Mouse (Mus musculus): ENCODE data around the gene Srsf9.
"Not testable (repeated sequence)": the region's sequence is repeated elsewhere in the genome, so short reads cannot be mapped to it uniquely, and the experiment has no call there.

The Srsf9 gene

GRCm38 (mm10) chr5:115373441-115374203, 46.6 kb downstream of the Srsf9 start:
- DNase-seq (ENCODE audit: low spot score), result no peak

- DNase-seq (ENCODE audit: low spot score), result no peak
Observed at GRCm38 (mm10) chr5:115374204-115374820, 47.3 kb downstream of the Srsf9 start.

GRCm38 (mm10) chr5:115375436-115375835, 48.5 kb downstream of the Srsf9 start:
- DNase-seq (ENCODE audit: low spot score), result no peak

GRCm38 (mm10) chr5:115378882-115379281, 51.9 kb downstream of the Srsf9 start:
- not testable (repeated sequence) for DNase-seq (ENCODE audit: low spot score)

All from MN1 (cell line).